Mouse (Mus musculus) thymus, adult 2 months (tissue): ENCODE measurements around the gene Ly6g5c.

Experiments used
- CTCF ChIP-seq: fragments of 200-500 bp; IDR thresholded peaks from 2 replicates; pipeline ENCODE4 v1.5.1; 2012; ENCODE audit warnings: mild to moderate bottlenecking, control low read depth, low read length, moderate library complexity, borderline replicate concordance; ENCODE audit not compliant: control insufficient read depth, poor library complexity, insufficient read depth; ENCODE audit errors: extremely low read depth
- POLR2A ChIP-seq: fragments of 200-500 bp; IDR thresholded peaks from 2 replicates; pipeline ENCODE4 v1.6.1; 2012; ENCODE audit warnings: mild to moderate bottlenecking, low read length, control low read depth, moderate library complexity; ENCODE audit not compliant: control insufficient read depth, poor library complexity, insufficient read depth; ENCODE audit errors: extremely low read depth

DNA sequence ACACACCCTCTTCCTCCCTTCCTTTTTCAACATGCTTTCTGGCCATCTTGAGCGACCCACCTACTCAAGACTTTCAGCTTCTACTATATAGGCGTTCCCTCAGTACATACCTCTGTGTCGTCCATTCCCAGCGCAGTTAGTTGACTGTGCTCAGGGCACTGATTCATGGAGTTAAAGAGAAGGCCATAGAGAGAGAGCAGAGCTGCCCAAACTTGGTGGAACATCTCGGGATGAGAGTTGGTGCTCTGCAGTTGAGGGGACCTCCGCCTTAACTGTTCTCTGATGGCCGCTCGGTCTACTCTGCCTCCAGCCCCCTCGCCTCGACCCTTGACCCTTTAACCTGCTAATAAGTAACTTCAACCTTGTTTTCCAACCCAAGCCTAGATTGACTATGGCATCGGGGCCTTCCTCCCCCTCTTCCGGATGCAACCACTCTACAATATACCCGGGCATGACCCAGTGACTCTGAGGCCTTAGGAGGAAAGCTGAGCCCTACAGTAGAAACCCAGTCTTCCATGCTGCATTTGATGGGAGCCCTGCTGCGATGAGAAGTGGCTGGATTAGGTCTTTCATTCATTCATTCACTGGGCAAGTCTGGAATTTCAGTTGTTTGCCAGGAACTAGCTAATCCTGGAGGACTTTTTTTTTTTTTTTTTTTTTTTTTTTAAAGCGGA lies 23.6 kb downstream of the Ly6g5c start, which contains the start of gene Apom:
- no peak for TF ChIP-seq CTCF
- no peak for TF ChIP-seq POLR2A
